Mouse (Mus musculus): ENCODE results near the gene Gm10720.
"Not testable (repeated sequence)": the region's sequence is repeated elsewhere in the genome, so short reads cannot be mapped to it uniquely, and the experiment has no call there.

Gm10720 gene

DNA sequence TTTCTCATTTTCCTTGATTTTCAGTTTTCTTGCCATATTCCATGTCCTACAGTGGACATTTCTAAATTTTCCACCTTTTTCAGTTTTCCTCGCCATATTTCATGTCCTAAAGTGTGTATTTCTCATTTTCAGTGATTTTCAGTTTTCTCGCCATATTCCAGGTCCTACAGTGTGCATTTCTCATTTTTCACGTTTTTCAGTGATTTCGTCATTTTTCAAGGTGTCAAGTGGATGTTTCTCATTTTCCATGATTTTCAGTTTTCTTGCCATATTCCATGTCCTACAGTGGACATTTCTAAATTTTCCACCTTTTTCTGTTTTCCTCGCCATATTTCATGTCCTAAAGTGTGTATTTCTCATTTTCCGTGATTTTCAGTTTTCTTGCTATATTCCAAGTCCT, 10.2 kb downstream of the Gm10720 start:
- in situ Hi-C loops (cut with MboI) = not testable (repeated sequence)

DNA sequence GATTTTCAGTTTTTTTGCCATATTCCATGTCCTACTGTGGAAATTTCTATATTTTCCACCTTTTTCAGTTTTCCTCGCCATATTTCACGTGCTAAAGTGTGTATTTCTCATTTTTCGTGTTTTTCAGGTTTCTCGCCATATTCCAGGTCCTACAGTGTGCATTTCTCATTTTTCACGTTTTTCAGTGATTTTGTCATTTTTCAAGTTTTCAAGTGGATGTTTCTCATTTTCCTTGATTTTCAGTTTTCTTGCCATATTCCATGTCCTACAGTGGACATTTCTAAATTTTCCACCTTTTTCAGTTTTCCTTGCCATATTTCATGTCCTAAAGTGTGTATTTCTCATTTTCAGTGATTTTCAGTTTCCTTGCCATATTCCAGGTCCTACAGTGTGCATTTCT, 10.7 kb downstream of the Gm10720 start:
- in situ Hi-C loops (cut with MboI) = not testable (repeated sequence)

DNA sequence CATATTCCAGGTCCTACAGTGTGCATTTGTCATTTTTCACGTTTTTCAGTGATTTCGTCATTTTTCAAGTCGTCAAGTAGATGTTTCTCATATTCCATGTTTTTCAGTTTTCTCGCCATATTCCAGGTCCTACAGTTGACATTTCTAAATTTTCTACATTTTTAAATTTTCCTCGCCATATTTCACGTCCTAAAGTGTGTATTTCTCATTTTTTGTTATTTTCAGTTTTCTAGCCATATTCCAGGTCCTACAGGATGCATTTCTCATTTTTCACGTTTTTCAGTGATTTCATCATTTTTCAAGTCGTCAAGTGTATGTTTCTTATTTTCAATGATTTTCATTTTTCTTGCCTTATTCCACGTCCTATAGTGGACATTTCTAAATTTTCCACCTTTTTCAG, 11.3 kb downstream of the Gm10720 start:
- in situ Hi-C loops (cut with MboI) = not testable (repeated sequence)

DNA sequence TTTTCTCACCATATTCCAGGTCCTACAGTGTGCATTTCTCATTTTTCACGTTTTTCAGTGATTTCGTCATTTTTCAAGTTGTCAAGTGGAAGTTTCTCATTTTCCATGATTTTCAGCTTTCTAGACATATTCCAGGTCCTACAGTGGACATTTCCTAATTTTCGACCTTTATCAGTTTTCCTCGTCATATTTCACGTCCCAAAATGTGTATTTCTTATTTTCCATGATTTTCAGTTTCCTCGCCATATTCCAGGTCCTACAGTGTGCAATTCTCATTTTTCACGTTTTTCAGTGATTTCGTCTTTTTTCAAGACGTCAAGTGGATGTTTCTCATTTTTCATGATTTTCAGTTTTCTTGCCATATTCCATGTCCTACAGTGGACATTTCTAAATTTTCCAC, 11.7 kb downstream of the Gm10720 start:
- in situ Hi-C loops (cut with MboI) = not testable (repeated sequence)

DNA sequence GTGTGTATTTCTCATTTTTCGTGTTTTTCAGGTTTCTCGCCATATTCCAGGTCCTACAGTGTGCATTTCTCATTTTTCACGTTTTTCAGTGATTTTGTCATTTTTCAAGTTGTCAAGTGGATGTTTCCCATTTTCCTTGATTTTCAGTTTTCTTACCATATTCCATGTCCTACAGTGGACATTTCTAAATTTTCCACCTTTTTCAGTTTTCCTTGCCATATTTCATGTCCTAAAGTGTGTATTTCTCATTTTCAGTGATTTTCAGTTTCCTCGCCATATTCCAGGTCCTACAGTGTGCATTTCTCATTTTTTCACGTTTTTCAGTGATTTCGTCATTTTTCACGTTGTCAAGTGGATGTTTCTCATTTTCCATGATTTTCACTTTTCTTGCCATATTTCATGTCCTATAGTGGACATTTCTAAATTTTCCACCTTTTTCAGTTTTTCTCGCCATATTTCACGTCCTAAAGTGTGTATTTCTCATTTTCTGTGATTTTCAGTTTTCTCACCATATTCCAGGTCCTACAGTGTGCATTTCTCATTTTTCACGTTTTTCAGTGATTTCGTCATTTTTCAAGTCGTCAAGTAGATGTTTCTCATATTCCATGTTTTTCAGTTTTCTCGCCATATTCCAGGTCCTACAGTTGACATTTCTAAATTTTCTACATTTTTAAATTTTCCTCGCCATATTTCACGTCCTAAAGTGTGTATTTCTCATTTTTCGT, 14.0 kb downstream of the Gm10720 start:
- in situ Hi-C loops (cut with MboI) = not testable (repeated sequence)

DNA sequence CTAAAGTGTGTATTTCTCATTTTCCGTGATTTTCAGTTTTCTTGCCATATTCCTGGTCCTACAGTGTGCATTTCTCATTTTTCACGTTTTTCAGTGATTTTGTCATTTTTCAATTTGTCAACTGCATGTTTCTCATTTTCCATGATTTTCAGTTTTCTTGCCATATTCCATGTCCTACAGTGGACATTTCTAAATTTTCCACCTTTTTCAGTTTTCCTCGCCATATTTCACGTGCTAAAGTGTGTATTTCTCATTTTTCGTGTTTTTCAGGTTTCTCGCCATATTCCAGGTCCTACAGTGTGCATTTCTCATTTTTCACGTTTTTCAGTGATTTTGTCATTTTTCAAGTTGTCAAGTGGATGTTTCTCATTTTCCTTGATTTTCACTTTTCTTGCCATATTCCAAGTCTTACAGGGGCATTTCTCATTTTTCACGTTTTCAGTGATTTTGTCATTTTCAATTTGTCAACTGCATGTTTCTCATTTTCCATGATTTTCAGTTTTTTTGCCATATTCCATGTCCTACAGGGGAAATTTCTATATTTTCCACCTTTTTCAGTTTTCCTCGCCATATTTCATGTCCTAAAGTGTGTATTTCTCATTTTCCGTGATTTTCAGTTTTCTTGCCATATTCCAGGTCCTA, 15.3 kb downstream of the Gm10720 start:
- in situ Hi-C loops (cut with MboI) = not testable (repeated sequence)

DNA sequence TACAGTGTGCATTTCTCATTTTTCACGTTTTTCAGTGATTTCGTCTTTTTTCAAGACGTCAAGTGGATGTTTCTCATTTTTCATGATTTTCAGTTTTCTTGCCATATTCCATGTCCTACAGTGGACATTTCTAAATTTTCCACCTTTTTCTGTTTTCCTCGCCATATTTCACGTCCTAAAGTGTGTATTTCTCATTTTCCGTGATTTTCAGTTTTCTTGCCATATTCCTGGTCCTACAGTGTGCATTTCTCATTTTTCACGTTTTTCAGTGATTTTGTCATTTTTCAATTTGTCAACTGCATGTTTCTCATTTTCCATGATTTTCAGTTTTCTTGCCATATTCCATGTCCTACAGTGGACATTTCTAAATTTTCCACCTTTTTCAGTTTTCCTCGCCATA, 18.8 kb downstream of the Gm10720 start, which contains the start of gene Gm17535:
TSS of gene Gm17535 (plus strand) at position 301 of the 400 bp plus-strand sequence.
- in situ Hi-C loops (cut with MboI) = not testable (repeated sequence)

DNA sequence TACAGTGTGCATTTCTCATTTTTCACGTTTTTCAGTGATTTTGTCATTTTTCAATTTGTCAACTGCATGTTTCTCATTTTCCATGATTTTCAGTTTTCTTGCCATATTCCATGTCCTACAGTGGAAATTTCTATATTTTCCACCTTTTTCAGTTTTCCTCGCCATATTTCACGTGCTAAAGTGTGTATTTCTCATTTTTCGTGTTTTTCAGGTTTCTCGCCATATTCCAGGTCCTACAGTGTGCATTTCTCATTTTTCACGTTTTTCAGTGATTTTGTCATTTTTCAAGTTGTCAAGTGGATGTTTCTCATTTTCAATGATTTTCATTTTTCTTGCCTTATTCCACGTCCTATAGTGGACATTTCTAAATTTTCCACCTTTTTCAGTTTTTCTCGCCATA, 21.1 kb downstream of the Gm10720 start, which contains the start of gene Gm10715:
TSS of gene Gm10715 (plus strand) at position 301 of the 400 bp plus-strand sequence.
- in situ Hi-C loops (cut with MboI) = not testable (repeated sequence)

DNA sequence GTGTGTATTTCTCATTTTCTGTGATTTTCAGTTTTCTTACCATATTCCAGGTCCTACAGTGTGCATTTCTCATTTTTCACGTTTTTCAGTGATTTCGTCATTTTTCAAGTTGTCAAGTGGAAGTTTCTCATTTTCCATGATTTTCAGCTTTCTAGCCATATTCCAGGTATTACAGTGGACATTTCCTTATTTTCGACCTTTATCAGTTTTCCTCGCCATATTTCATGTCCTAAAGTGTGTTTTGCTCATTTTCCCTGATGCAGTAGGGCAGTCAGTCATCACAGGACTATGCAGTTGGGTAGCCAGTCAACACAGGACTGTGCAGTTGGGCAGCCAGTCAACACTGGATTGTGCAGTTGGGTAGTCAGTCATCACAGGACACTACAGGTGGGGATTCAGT, 22.7 kb downstream of the Gm10720 start:
- in situ Hi-C loops (cut with MboI) = not testable (repeated sequence)
